8 mouse cellular contexts compared by ENCODE assay signal in the genomic region with DNA sequence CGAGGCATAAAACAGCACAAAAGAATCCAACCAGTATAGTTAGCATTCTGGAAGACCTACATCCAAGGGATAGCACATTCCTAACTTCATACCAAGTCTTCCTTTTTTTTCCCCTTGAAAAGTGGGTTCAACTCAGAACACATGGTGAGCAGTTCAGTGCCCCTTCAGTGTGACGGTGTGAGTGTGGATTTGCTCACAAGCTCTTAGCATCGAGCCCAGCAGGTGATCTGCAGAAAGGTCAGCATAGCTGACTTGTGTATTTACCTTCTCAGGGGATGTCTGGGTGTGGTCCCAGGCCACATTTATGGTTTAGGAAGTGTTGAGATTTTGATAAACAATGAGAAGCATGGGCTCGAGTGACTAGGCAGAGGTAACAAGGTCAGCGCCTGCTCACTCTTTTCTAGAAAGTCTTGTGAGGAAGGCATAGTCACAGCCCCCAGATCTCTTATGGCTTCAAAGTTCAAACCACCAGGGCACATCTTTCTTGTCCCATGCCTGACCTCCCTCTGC. TPM values are rescaled to one million over a fixed set of nuclear protein-coding genes. Genes with fewer than 3 reads are reported as not detected.
DNase-seq lines count a peak whose midpoint lies in the region; ATAC-seq and TF ChIP-seq lines count a peak whose summit lies in the region.

No protein-coding gene starts in this region.

- no peaks in the 10 kb centered on the region for H3K9me3 ChIP-seq in kidney, embryonic 16.5 days (ENCODE audit: low read length)
- H3K9me3 ChIP-seq in forebrain, embryonic 10.5 days: peaks cover 10% of the 10 kb centered on the region; the same call in 1 of the 2 replicates
- no peaks in the 10 kb centered on the region for H3K9me3 ChIP-seq in intestine, postnatal 0 days (ENCODE audit: control insufficient read depth)
- H3K9me3 ChIP-seq in neural tube, embryonic 14.5 days (ENCODE audit: control insufficient read depth, low read length): no peaks in the 10 kb centered on the region

- H3K9ac ChIP-seq in kidney, embryonic 16.5 days (replicated peaks; ENCODE audit: low read length): 0 out of 2 replicates have a peak overlapping the region, but pooled peaks have one; percentile 46
- H3K9ac ChIP-seq in intestine, postnatal 0 days (ENCODE audit: low read depth, low read length): no peak overlapping the region
- H3K9ac ChIP-seq in neural tube, embryonic 14.5 days (replicated peaks; ENCODE audit: low read depth, low read length): no peak overlapping the region; the same call in 1 of the 2 replicates

- no peak overlapping the region for H3K4me3 ChIP-seq in kidney, embryonic 16.5 days (ENCODE audit: low read length)
- H3K4me3 ChIP-seq in forebrain, embryonic 10.5 days: peak overlapping the region; percentile 10; the same call in 1 of the 2 replicates
- H3K4me3 ChIP-seq in intestine, postnatal 0 days (ENCODE audit: low read depth, low read length): no peak overlapping the region
- no peak overlapping the region for H3K4me3 ChIP-seq in neural tube, embryonic 14.5 days (ENCODE audit: low read depth, low read length)

- H3K27ac ChIP-seq in kidney, embryonic 16.5 days (ENCODE audit: low read length): peak overlapping the region; percentile 95
- H3K27ac ChIP-seq in forebrain, embryonic 10.5 days: peak overlapping the region; percentile 88
- H3K27ac ChIP-seq in intestine, postnatal 0 days (ENCODE audit: low read depth, low read length): 0 out of 2 replicates have a peak overlapping the region, but pooled peaks have one; percentile 30
- peak overlapping the region; percentile 86 for H3K27ac ChIP-seq in neural tube, embryonic 14.5 days (ENCODE audit: low read depth, low read length)

- no peak overlapping the region for H3K4me2 ChIP-seq in kidney, embryonic 16.5 days (replicated peaks; ENCODE audit: low read depth, low read length)
- no peak overlapping the region for H3K4me2 ChIP-seq in intestine, postnatal 0 days (replicated peaks; ENCODE audit: low read depth)
- no peak overlapping the region for H3K4me2 ChIP-seq in neural tube, embryonic 14.5 days (ENCODE audit: low read depth, low read length)

- WGBS in kidney, embryonic 16.5 days: 14% methylated on average over 5 of the region's 5 CpGs
- 35% methylated on average over 5 of the region's 5 CpGs for WGBS in forebrain, embryonic 10.5 days
- 26% methylated on average over 5 of the region's 5 CpGs for WGBS in intestine, postnatal 0 days
- 24% methylated on average over 5 of the region's 5 CpGs for WGBS in neural tube, embryonic 14.5 days

- DNase-seq in kidney, postnatal 25 days: no peak
- no peak for DNase-seq in forebrain, embryonic 10.5 days (ENCODE audit: extremely low spot score, low spot score)
- DNase-seq in left cerebral cortex, adult 9 months (ENCODE audit: low spot score in 2 of 2): no peak
- no peak for DNase-seq in urinary bladder, adult 2 months (ENCODE audit: low spot score)
- DNase-seq in ovary, postnatal 10 days (ENCODE audit: low spot score): no peak

- no peak for TF ChIP-seq CTCF in intestine, postnatal 0 days (IDR thresholded peaks at IDR 0.05; ENCODE audit: low read depth)

- H3K36me3 ChIP-seq in kidney, embryonic 16.5 days (ENCODE audit: insufficient read depth, low read length): peaks cover 11% of the 10 kb centered on the region; the same call in 1 of the 2 replicates
- H3K36me3 ChIP-seq in forebrain, embryonic 10.5 days (replicated peaks): peaks cover 20% of the 10 kb centered on the region
- peaks cover 15% of the 10 kb centered on the region for H3K36me3 ChIP-seq in intestine, postnatal 0 days (ENCODE audit: control insufficient read depth, insufficient read depth)
- H3K36me3 ChIP-seq in neural tube, embryonic 14.5 days (ENCODE audit: control insufficient read depth, insufficient read depth, low read length): no peaks in the 10 kb centered on the region

- ATAC-seq in kidney, embryonic 16.5 days (ENCODE audit: low FRiP score, low TSS enrichment): peak; percentile 30; the same call in 1 of the 2 replicates
- no peak; the same call in 1 of the 2 replicates for ATAC-seq in intestine, postnatal 0 days
- no peak for ATAC-seq in neural tube, embryonic 14.5 days (ENCODE audit: low read depth)

- no peaks in the 10 kb centered on the region for H3K27me3 ChIP-seq in kidney, embryonic 16.5 days (ENCODE audit: insufficient read depth, low read length)
- H3K27me3 ChIP-seq in forebrain, embryonic 10.5 days (ENCODE audit: poor library complexity, severe bottlenecking): no peaks in the 10 kb centered on the region
- no peaks in the 10 kb centered on the region for H3K27me3 ChIP-seq in intestine, postnatal 0 days (replicated peaks; ENCODE audit: control insufficient read depth, insufficient read depth, low read length)
- H3K27me3 ChIP-seq in neural tube, embryonic 14.5 days (ENCODE audit: control insufficient read depth, insufficient read depth, low read length): no peaks in the 10 kb centered on the region

- H3K4me1 ChIP-seq in kidney, embryonic 16.5 days (ENCODE audit: insufficient read depth, low read length): peaks cover 44% of the 10 kb centered on the region
- H3K4me1 ChIP-seq in forebrain, embryonic 10.5 days: peaks cover 53% of the 10 kb centered on the region
- peaks cover 14% of the 10 kb centered on the region for H3K4me1 ChIP-seq in intestine, postnatal 0 days (replicated peaks; ENCODE audit: control insufficient read depth, insufficient read depth, low read length)
- peaks cover 30% of the 10 kb centered on the region for H3K4me1 ChIP-seq in neural tube, embryonic 14.5 days (ENCODE audit: control insufficient read depth, insufficient read depth, low read length)

RNA-seq across cellular contexts. Expression of a gene that starts 46.2 kb away (rescaled TPM):
- polyA plus RNA-seq in kidney, embryonic 16.5 days (2015; fragmentation: Nextera tagmentation; extraction: Ambion mirVana): 18.4 and 18.9 TPM in 2 replicates
- 10.3 and 11.7 TPM in 2 replicates for polyA plus RNA-seq in forebrain, embryonic 10.5 days (2016; fragmentation: Nextera tagmentation; extraction: Ambion mirVana)
- 25.3 and 27.8 TPM in 2 replicates for polyA plus RNA-seq in intestine, postnatal 0 days (2015; fragmentation: Nextera tagmentation; extraction: Ambion mirVana)
- 5.7 and 6.1 TPM in 2 replicates for polyA plus RNA-seq in neural tube, embryonic 14.5 days (2014; fragmentation: Nextera tagmentation; extraction: Ambion mirVana)
- polyA plus RNA-seq in urinary bladder, adult 2 months (2012; rRNA removed): 43.9 and 49.0 TPM in 2 replicates

Comparison
In these comparisons a context has a peak if more than half of its experiments do, and no peak if none do; other contexts are left out.
1. H3K27ac ChIP-seq: peak in every context shown above with its lines; median percentile 95 in kidney, embryonic 16.5 days; 88 in forebrain, embryonic 10.5 days; 86 in neural tube, embryonic 14.5 days; 30 in intestine, postnatal 0 days.